Mouse (Mus musculus) olfactory bulb, adult 2 months (tissue): ENCODE data around the gene Smchd1. TPM values are rescaled to one million over a fixed set of nuclear protein-coding genes. Genes with fewer than 3 reads are reported as not detected.

Source experiments
- H3K27ac ChIP-seq: fragments of 200-500 bp; 2 replicates; pipeline ENCODE4 v1.5.1; 2012; ENCODE audit warnings: low read depth, low read length; ENCODE audit not compliant: insufficient read depth
- H3K4me1 ChIP-seq: fragments of 200-500 bp; 2 replicates; pipeline ENCODE4 v1.6.1; 2012; ENCODE audit warnings: low read length; ENCODE audit not compliant: control insufficient read depth, insufficient read depth
- H3K4me3 ChIP-seq: fragments of 200-500 bp; 2 replicates; pipeline ENCODE4 v1.5.1; 2012; ENCODE audit warnings: mild to moderate bottlenecking, low read depth, low read length, moderate library complexity; ENCODE audit not compliant: insufficient read depth
- CTCF ChIP-seq: fragments of 200-500 bp; IDR thresholded peaks from 2 replicates; pipeline ENCODE4 v1.5.1; 2012; ENCODE audit warnings: low read depth, mild to moderate bottlenecking, low read length, moderate library complexity; ENCODE audit not compliant: insufficient read depth
- POLR2A ChIP-seq: fragments of 200-500 bp; IDR thresholded peaks from 2 replicates; pipeline ENCODE4 v1.6.1; 2012; ENCODE audit warnings: mild to moderate bottlenecking, low read depth, low read length, moderate library complexity; ENCODE audit not compliant: insufficient read depth
- WGBS: fragments of 180-500 bp; shearing (Covaris S2); methylation state at CpG from one replicate; pipeline ENCODE4 v1.1.7; 2018; 5-methylcytosine and 5-hydroxymethylcytosine counted together
- polyA plus RNA-seq: library from polyadenylated mRNA; stranded (reverse); fragments of >200 nt; gene quantifications from 2 replicates; pipeline ENCODE4 v1.2.4, GENCODE M21; 2012; ENCODE audit warnings: low replicate concordance; ENCODE audit not compliant: missing spikeins, insufficient read depth, insufficient read length

Smchd1 gene
- polyA plus RNA-seq, 1 experiment: 122 TPM

- 48% methylated on average over 12 of the region's 12 CpGs for WGBS
- H3K4me1 ChIP-seq: peaks cover 3% of the 10 kb centered on the region
- H3K4me3 ChIP-seq: no peak overlapping the region
- peak overlapping the region; percentile 69; the same call in 1 of the 2 replicates for H3K27ac ChIP-seq
- TF ChIP-seq CTCF (no peak), POLR2A (no peak)
Observed at GRCm38 (mm10) chr17:71485791-71486230, 10.7 kb upstream of the Smchd1 start.

GRCm38 (mm10) chr17:71484711-71485110 lies 9.6 kb upstream of the Smchd1 start:
- Histone ChIP-seq H3K4me1 (peaks cover 3% of the 10 kb centered on the region), H3K4me3 (no peak overlapping the region), H3K27ac (no peak overlapping the region)
- no peak for TF ChIP-seq CTCF
- TF ChIP-seq POLR2A: no peak
- WGBS: 95% methylated on average over 5 of the region's 5 CpGs

GRCm38 (mm10) chr17:71483418-71484060 lies 8.4 kb upstream of the Smchd1 start:
- H3K27ac ChIP-seq: no peak overlapping the region
- 91% methylated on average over 7 of the region's 7 CpGs for WGBS
- TF ChIP-seq CTCF (no peak), POLR2A (no peak)
- no peak overlapping the region for H3K4me3 ChIP-seq
- H3K4me1 ChIP-seq: peaks cover 3% of the 10 kb centered on the region

- 68% methylated on average over 5 of the region's 5 CpGs for WGBS
- no peak overlapping the region for H3K27ac ChIP-seq
- H3K4me3 ChIP-seq: no peak overlapping the region
- H3K4me1 ChIP-seq: no peaks in the 10 kb centered on the region
- TF ChIP-seq POLR2A: no peak
- no peak for TF ChIP-seq CTCF
Observed at GRCm38 (mm10) chr17:71479381-71479901, 4.3 kb upstream of the Smchd1 start.

GRCm38 (mm10) chr17:71477481-71477880 lies 2.3 kb upstream of the Smchd1 start:
- WGBS: 94% methylated on average over 8 of the region's 8 CpGs
- H3K27ac ChIP-seq: no peak overlapping the region
- no peak overlapping the region for H3K4me3 ChIP-seq
- TF ChIP-seq POLR2A: no peak
- no peak for TF ChIP-seq CTCF
- peaks cover 2% of the 10 kb centered on the region; the same call in 1 of the 2 replicates for H3K4me1 ChIP-seq

- Histone ChIP-seq H3K4me3 (no peak overlapping the region), H3K27ac (no peak overlapping the region), H3K4me1 (peaks cover 2% of the 10 kb centered on the region; the same call in 1 of the 2 replicates)
- no peak for TF ChIP-seq CTCF
- no peak for TF ChIP-seq POLR2A
- 71% methylated on average over 7 of the region's 7 CpGs for WGBS
Observed at GRCm38 (mm10) chr17:71476346-71477020, 1.3 kb upstream of the Smchd1 start.

GRCm38 (mm10) chr17:71475705-71476089 lies 554 bp upstream of the Smchd1 start:
- WGBS: under 1% methylated on average over 31 of the region's 31 CpGs
- no peak for TF ChIP-seq POLR2A
- TF ChIP-seq CTCF: no peak
- H3K4me3 ChIP-seq: peak overlapping the region; percentile 86
- peaks cover 2% of the 10 kb centered on the region; the same call in 1 of the 2 replicates for H3K4me1 ChIP-seq
- H3K27ac ChIP-seq: peak overlapping the region; percentile 91

GRCm38 (mm10) chr17:71474128-71474527 lies 1.0 kb downstream of the Smchd1 start:
- Histone ChIP-seq H3K27ac (no peak overlapping the region), H3K4me3 (peak overlapping the region; percentile 86), H3K4me1 (peaks cover 2% of the 10 kb centered on the region; the same call in 1 of the 2 replicates)
- no peak for TF ChIP-seq POLR2A
- TF ChIP-seq CTCF: no peak
- WGBS: 13% methylated on average over 8 of the region's 8 CpGs

- TF ChIP-seq CTCF (no peak), POLR2A (no peak)
- H3K27ac ChIP-seq: no peak overlapping the region
- H3K4me3 ChIP-seq: no peak overlapping the region
- H3K4me1 ChIP-seq: peaks cover 2% of the 10 kb centered on the region; the same call in 1 of the 2 replicates
- WGBS: 44% methylated on average over 2 of the region's 2 CpGs
Observed at GRCm38 (mm10) chr17:71471261-71471660, 3.9 kb downstream of the Smchd1 start.
